Mouse (Mus musculus) cortical plate, adult 2 months (tissue): Measurements from ENCODE around the gene Prpf18.

ENCODE experiments used
- CTCF ChIP-seq: fragments of 200-500 bp; IDR thresholded peaks from 2 replicates; pipeline ENCODE4 v1.5.1; 2011; ENCODE audit warnings: mild to moderate bottlenecking, control low read depth, low read length; ENCODE audit not compliant: insufficient read depth; ENCODE audit errors: extremely low read depth
- POLR2A ChIP-seq: fragments of 200-500 bp; IDR thresholded peaks from 2 replicates; pipeline ENCODE4 v1.6.1; 2011; ENCODE audit warnings: mild to moderate bottlenecking, low read length, control low read depth; ENCODE audit not compliant: insufficient read depth; ENCODE audit errors: extremely low read depth

DNA sequence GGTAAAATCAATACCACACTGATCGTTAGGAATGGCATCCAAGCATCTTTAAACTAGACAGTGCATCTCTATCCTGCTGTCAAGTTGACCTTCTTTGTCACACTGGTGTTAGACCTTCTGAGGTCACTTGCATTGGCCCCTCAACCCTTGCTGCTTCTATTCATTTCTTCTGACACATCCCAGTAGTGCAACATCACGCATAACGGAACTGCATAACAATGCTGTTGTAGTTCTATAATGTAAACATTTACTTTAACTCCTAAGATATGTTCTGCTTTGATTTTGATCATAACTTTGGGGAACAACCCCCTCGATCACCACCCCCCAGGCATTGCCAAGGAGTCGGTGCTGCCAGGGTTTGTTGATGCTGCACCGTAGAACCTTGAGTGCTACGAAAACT lies 75.9 kb downstream of the Prpf18 start:
- TF ChIP-seq CTCF (no peak), POLR2A (no peak)
